Mouse (Mus musculus) lung, adult 2 months (tissue): ENCODE results near the gene Il4i1.

ENCODE experiments used
- CTCF ChIP-seq: fragments of 200-500 bp; IDR thresholded peaks from 2 replicates; pipeline ENCODE4 v1.5.1; 2011; ENCODE audit warnings: mild to moderate bottlenecking, low read length, control low read depth; ENCODE audit not compliant: insufficient read depth
- POLR2A ChIP-seq: fragments of 200-500 bp; IDR thresholded peaks from 2 replicates; pipeline ENCODE4 v1.6.1; 2011; ENCODE audit warnings: low read depth, mild to moderate bottlenecking, control low read depth, low read length, borderline replicate concordance; ENCODE audit errors: extremely low read depth

- no peak for TF ChIP-seq POLR2A
- TF ChIP-seq CTCF: no peak
Observed at GRCm38 (mm10) chr7:44836016-44836404, 19.8 kb downstream of the Il4i1 start.
